Mouse (Mus musculus): Measurements from ENCODE around the gene Adarb1. TPM values are rescaled to one million over a fixed set of nuclear protein-coding genes. Genes with fewer than 3 reads are reported as not detected.

Adarb1 gene
- polyA plus RNA-seq, 1 experiment from 2014 or later: 3.0 TPM

- no peak overlapping the region for H3K9ac ChIP-seq (ENCODE audit: low read depth, low read length)
- 78% methylated on average over 4 of the region's 4 CpGs for WGBS
- no peak overlapping the region for H3K4me3 ChIP-seq (ENCODE audit: low read length)
Measured at GRCm38 (mm10) chr10:77451822-77452221, 33.8 kb upstream of the Adarb1 start.

GRCm38 (mm10) chr10:77450159-77450464 is 32.0 kb upstream of the Adarb1 start:
- Histone ChIP-seq H3K9ac (ENCODE audit: low read depth, low read length) (no peak overlapping the region), H3K27me3 (replicated peaks; ENCODE audit: control insufficient read depth, insufficient read depth, low read length) (no peaks in the 10 kb centered on the region; the same call in 1 of the 2 replicates), H3K36me3 (ENCODE audit: control insufficient read depth, insufficient read depth, low read length) (no peaks in the 10 kb centered on the region), H3K4me1 (ENCODE audit: control insufficient read depth, insufficient read depth, low read length) (peaks cover 9% of the 10 kb centered on the region), H3K4me2 (ENCODE audit: low read depth, low read length) (no peak overlapping the region), H3K9me3 (ENCODE audit: control insufficient read depth, low read length) (peaks cover 3% of the 10 kb centered on the region; the same call in 1 of the 2 replicates), H3K27ac (ENCODE audit: low read length) (no peak overlapping the region), H3K4me3 (ENCODE audit: low read length) (no peak overlapping the region)
- ATAC-seq: no peak

More at GRCm38 (mm10) chr10:77451822-77452221, 33.8 kb upstream of the Adarb1 start:
- Histone ChIP-seq H3K9me3 (ENCODE audit: control insufficient read depth, low read length) (no peaks in the 10 kb centered on the region), H3K4me1 (ENCODE audit: control insufficient read depth, insufficient read depth, low read length) (peaks cover 9% of the 10 kb centered on the region), H3K36me3 (ENCODE audit: control insufficient read depth, insufficient read depth, low read length) (no peaks in the 10 kb centered on the region), H3K27me3 (replicated peaks; ENCODE audit: control insufficient read depth, insufficient read depth, low read length) (no peaks in the 10 kb centered on the region; the same call in 1 of the 2 replicates), H3K4me2 (ENCODE audit: low read depth, low read length) (no peak overlapping the region), H3K27ac (ENCODE audit: low read length) (no peak overlapping the region)
- no peak for ATAC-seq

- 29% methylated on average over 23 of the region's 23 CpGs for WGBS
- Histone ChIP-seq H3K4me3 (ENCODE audit: low read length) (peak overlapping the region; percentile 17), H3K9me3 (ENCODE audit: control insufficient read depth, low read length) (peaks cover 7% of the 10 kb centered on the region; the same call in 1 of the 2 replicates), H3K4me1 (ENCODE audit: control insufficient read depth, insufficient read depth, low read length) (peaks cover 9% of the 10 kb centered on the region), H3K27me3 (replicated peaks; ENCODE audit: control insufficient read depth, insufficient read depth, low read length) (no peaks in the 10 kb centered on the region; the same call in 1 of the 2 replicates), H3K4me2 (ENCODE audit: low read depth, low read length) (peak overlapping the region; percentile 42), H3K9ac (ENCODE audit: low read depth, low read length) (peak overlapping the region; percentile 38; the same call in 1 of the 2 replicates), H3K27ac (ENCODE audit: low read length) (0 out of 2 replicates have a peak overlapping the region, but pooled peaks have one; percentile 28), H3K36me3 (ENCODE audit: control insufficient read depth, insufficient read depth, low read length) (no peaks in the 10 kb centered on the region)
- ATAC-seq: peak; percentile 52
Measured at GRCm38 (mm10) chr10:77449315-77450158, 31.5 kb upstream of the Adarb1 start.

- Histone ChIP-seq H3K4me3 (ENCODE audit: low read length) (peak overlapping the region; percentile 17; the same call in 1 of the 2 replicates), H3K9ac (ENCODE audit: low read depth, low read length) (peak overlapping the region; percentile 38; the same call in 1 of the 2 replicates)
Measured at GRCm38 (mm10) chr10:77448698-77449247, 30.7 kb upstream of the Adarb1 start.

GRCm38 (mm10) chr10:77448209-77448608 is 30.1 kb upstream of the Adarb1 start:
- WGBS: 82% methylated on average over 7 of the region's 7 CpGs
- no peak overlapping the region for H3K4me3 ChIP-seq (ENCODE audit: low read length)
- ATAC-seq: no peak

More at GRCm38 (mm10) chr10:77448698-77449247, 30.7 kb upstream of the Adarb1 start:
- ATAC-seq: no peak
- Histone ChIP-seq H3K4me2 (ENCODE audit: low read depth, low read length) (peak overlapping the region; percentile 42), H3K9me3 (ENCODE audit: control insufficient read depth, low read length) (peaks cover 7% of the 10 kb centered on the region; the same call in 1 of the 2 replicates), H3K4me1 (ENCODE audit: control insufficient read depth, insufficient read depth, low read length) (peaks cover 9% of the 10 kb centered on the region), H3K27ac (ENCODE audit: low read length) (0 out of 2 replicates have a peak overlapping the region, but pooled peaks have one; percentile 28), H3K36me3 (ENCODE audit: control insufficient read depth, insufficient read depth, low read length) (no peaks in the 10 kb centered on the region), H3K27me3 (replicated peaks; ENCODE audit: control insufficient read depth, insufficient read depth, low read length) (no peaks in the 10 kb centered on the region; the same call in 1 of the 2 replicates)
- 43% methylated on average over 6 of the region's 6 CpGs for WGBS

GRCm38 (mm10) chr10:77447755-77448154 is 29.7 kb upstream of the Adarb1 start:
- Histone ChIP-seq H3K4me3 (ENCODE audit: low read length) (no peak overlapping the region), H3K4me2 (ENCODE audit: low read depth, low read length) (no peak overlapping the region), H3K9me3 (ENCODE audit: control insufficient read depth, low read length) (peaks cover 7% of the 10 kb centered on the region; the same call in 1 of the 2 replicates), H3K27ac (ENCODE audit: low read length) (no peak overlapping the region), H3K36me3 (ENCODE audit: control insufficient read depth, insufficient read depth, low read length) (no peaks in the 10 kb centered on the region), H3K27me3 (replicated peaks; ENCODE audit: control insufficient read depth, insufficient read depth, low read length) (no peaks in the 10 kb centered on the region; the same call in 1 of the 2 replicates), H3K9ac (ENCODE audit: low read depth, low read length) (no peak overlapping the region), H3K4me1 (ENCODE audit: control insufficient read depth, insufficient read depth, low read length) (peaks cover 9% of the 10 kb centered on the region)
- ATAC-seq: no peak
- 12% methylated on average over 2 of the region's 2 CpGs for WGBS

More at GRCm38 (mm10) chr10:77448209-77448608, 30.1 kb upstream of the Adarb1 start:
- Histone ChIP-seq H3K4me1 (ENCODE audit: control insufficient read depth, insufficient read depth, low read length) (peaks cover 9% of the 10 kb centered on the region), H3K27me3 (replicated peaks; ENCODE audit: control insufficient read depth, insufficient read depth, low read length) (no peaks in the 10 kb centered on the region; the same call in 1 of the 2 replicates), H3K4me2 (ENCODE audit: low read depth, low read length) (no peak overlapping the region), H3K9me3 (ENCODE audit: control insufficient read depth, low read length) (peaks cover 7% of the 10 kb centered on the region; the same call in 1 of the 2 replicates), H3K36me3 (ENCODE audit: control insufficient read depth, insufficient read depth, low read length) (no peaks in the 10 kb centered on the region), H3K9ac (ENCODE audit: low read depth, low read length) (no peak overlapping the region), H3K27ac (ENCODE audit: low read length) (no peak overlapping the region)

GRCm38 (mm10) chr10:77442250-77442649 is 24.2 kb upstream of the Adarb1 start:
- H3K4me3 ChIP-seq (ENCODE audit: low read length): no peak overlapping the region
- no peak for ATAC-seq
- no peaks in the 10 kb centered on the region for H3K27me3 ChIP-seq (replicated peaks; ENCODE audit: control insufficient read depth, insufficient read depth, low read length)
- peaks cover 11% of the 10 kb centered on the region for H3K4me1 ChIP-seq (ENCODE audit: control insufficient read depth, insufficient read depth, low read length)
- WGBS: 78% methylated on average over 4 of the region's 4 CpGs
- H3K9ac ChIP-seq (ENCODE audit: low read depth, low read length): no peak overlapping the region
- no peak overlapping the region for H3K27ac ChIP-seq (ENCODE audit: low read length)
- H3K4me2 ChIP-seq (ENCODE audit: low read depth, low read length): no peak overlapping the region
- H3K36me3 ChIP-seq (ENCODE audit: control insufficient read depth, insufficient read depth, low read length): no peaks in the 10 kb centered on the region
- peaks cover 7% of the 10 kb centered on the region; the same call in 1 of the 2 replicates for H3K9me3 ChIP-seq (ENCODE audit: control insufficient read depth, low read length)

- 89% methylated on average over 3 of the region's 3 CpGs for WGBS
- no peak overlapping the region for H3K4me3 ChIP-seq (ENCODE audit: low read length)
- peaks cover 7% of the 10 kb centered on the region; the same call in 1 of the 2 replicates for H3K9me3 ChIP-seq (ENCODE audit: control insufficient read depth, low read length)
- no peaks in the 10 kb centered on the region for H3K36me3 ChIP-seq (ENCODE audit: control insufficient read depth, insufficient read depth, low read length)
- ATAC-seq: no peak
- H3K4me2 ChIP-seq (ENCODE audit: low read depth, low read length): no peak overlapping the region
- no peak overlapping the region for H3K9ac ChIP-seq (ENCODE audit: low read depth, low read length)
- H3K27ac ChIP-seq (ENCODE audit: low read length): no peak overlapping the region
- no peaks in the 10 kb centered on the region for H3K27me3 ChIP-seq (replicated peaks; ENCODE audit: control insufficient read depth, insufficient read depth, low read length)
- H3K4me1 ChIP-seq (ENCODE audit: control insufficient read depth, insufficient read depth, low read length): peaks cover 11% of the 10 kb centered on the region
Measured at GRCm38 (mm10) chr10:77441812-77442211, 23.7 kb upstream of the Adarb1 start.
